Mouse (Mus musculus): ENCODE data around the gene Prok2.

DNA sequence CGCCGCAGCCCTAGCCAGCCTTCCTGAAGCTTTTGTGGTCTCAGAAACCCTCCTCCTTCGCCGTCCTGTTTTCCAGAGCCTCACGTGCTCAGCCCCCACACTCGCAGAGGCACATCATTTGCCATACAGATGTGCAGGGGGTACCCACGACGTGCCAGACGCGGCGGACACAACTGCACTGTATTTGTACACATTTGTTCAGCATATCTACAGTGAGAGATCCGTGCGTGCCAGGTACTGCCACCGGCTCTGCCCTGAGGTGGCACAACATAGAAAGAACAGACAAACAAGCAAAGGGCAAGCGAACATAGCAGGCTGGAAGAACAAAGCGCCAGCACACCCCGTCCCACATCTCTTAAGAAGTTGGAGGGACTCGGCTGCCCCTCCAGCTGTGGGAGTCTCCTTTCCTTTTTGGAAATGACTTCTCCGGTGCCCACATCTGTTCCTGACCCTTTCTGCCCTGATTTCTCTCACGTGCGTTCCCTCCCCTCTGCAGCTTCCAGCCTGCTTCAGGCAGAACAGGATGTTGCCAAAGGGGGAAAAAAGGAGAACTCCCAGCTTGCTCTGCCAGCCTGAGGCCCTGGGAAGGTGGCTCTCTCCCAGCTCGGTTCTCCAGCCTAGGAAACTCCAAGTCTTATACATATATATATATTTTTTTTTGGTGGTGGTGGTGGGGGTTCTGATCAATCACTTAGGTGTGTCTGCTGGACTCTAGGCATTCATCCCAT lies 548 bp upstream of the Prok2 start:
- TF ChIP-seq CTCF (IDR thresholded peaks at IDR 0.05; ENCODE audit: insufficient read depth, low read depth, low read length) = no peak
- 0 out of 2 replicates have a peak, but pooled peaks have one; percentile 5 for TF ChIP-seq POLR2A (IDR thresholded peaks at IDR 0.05; ENCODE audit: insufficient read depth, low read depth, low read length)

All from olfactory bulb, adult 2 months (tissue).